Mouse (Mus musculus): Measurements from ENCODE around the gene Zmiz1.

DNA sequence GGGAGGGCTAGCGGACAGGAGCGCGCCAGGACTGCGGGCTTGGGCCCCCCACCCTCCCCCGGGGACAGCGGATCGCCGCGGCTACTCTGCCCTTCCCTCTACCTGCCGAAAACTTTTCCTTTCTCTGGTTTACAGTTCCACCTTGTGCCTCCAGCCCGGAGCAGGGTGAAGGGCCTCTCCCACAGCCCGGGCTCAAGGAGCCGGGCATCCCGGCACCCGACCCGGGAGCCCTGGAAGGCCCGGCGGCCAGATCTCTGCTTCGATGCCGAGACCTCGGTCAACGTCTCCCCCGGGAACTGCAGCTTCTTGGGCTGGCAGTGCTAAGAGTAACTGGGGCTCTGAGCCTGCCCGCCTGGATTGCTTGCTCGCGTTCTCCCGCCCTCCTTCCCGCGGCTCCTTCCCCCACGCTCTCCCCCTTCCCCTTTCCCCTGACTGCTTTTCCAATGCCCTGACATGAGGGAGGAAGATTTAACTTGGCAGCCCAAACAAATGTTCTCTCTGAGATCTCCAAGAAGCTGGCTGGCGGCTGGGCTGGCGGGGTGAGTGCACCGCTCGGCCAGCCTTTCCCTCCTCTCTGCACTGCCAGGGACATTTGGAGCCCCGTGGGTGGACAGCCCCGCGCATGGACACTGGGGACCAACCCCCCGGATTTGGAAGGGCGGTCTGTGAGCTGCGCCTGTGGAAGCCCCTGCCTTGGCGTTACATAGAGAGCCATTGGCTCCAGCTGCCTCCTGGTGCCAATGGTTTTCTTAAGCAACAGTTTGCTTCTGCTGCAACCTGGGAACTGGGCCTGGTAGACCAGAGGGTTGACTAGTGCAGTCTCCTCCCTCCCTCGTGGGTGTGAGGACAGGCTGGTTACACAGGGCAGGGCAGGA, 2.1 kb downstream of the Zmiz1 start:
- TF ChIP-seq EP300 (IDR thresholded peaks at IDR 0.05; ENCODE audit: insufficient read depth, low read depth, low read length) (no peak), POLR2A (IDR thresholded peaks at IDR 0.05; ENCODE audit: insufficient read depth, low read length) (no peak), CTCF (IDR thresholded peaks at IDR 0.05; ENCODE audit: low read depth, low read length) (no peak)
